Mouse (Mus musculus) kidney, adult 2 months (tissue): ENCODE data around the gene Cacna1s. TPM values are rescaled to one million over a fixed set of nuclear protein-coding genes. Genes with fewer than 3 reads are reported as not detected.

ENCODE experiments used
- DNase-seq: peaks from one replicate; pipeline ENCODE4 v3.0.0; 2021
- H3K27ac ChIP-seq: fragments of 200-500 bp; 2 replicates; pipeline ENCODE4 v1.5.1; 2012; ENCODE audit warnings: low read depth, low read length, control low read depth, inconsistent platforms; ENCODE audit not compliant: insufficient read depth
- H3K27me3 ChIP-seq: fragments of 200-500 bp; replicated peaks from 2 replicates; pipeline ENCODE4 v1.6.1; 2012; ENCODE audit warnings: mild to moderate bottlenecking, moderate library complexity, low read length, inconsistent platforms; ENCODE audit not compliant: control insufficient read depth, insufficient read depth
- H3K36me3 ChIP-seq: fragments of 200-500 bp; 2 replicates; pipeline ENCODE4 v1.6.1; 2012; ENCODE audit warnings: mild to moderate bottlenecking, moderate library complexity, low read length, inconsistent platforms; ENCODE audit not compliant: control insufficient read depth, insufficient read depth
- H3K4me1 ChIP-seq: fragments of 200-500 bp; 2 replicates; pipeline ENCODE4 v1.6.1; 2011; ENCODE audit warnings: low read length; ENCODE audit not compliant: control insufficient read depth, insufficient read depth
- H3K4me3 ChIP-seq: fragments of 200-500 bp; 2 replicates; pipeline ENCODE4 v1.5.1; 2011; ENCODE audit warnings: mild to moderate bottlenecking, low read depth, low read length, control low read depth; ENCODE audit not compliant: insufficient read depth
- CTCF ChIP-seq: fragments of 200-500 bp; conservative IDR thresholded peaks from 2 replicates; pipeline ENCODE4 v1.5.1; 2011; ENCODE audit warnings: low read depth, mild to moderate bottlenecking, control low read depth, low read length, moderate library complexity, mixed read lengths; ENCODE audit not compliant: insufficient read depth, insufficient read length
- POLR2A ChIP-seq: fragments of 200-500 bp; IDR thresholded peaks from one replicate; pipeline ENCODE4 v1.6.1; 2011; ENCODE audit warnings: low read depth, low read length, control low read depth
- WGBS: fragments of 180-500 bp; shearing (Covaris S2); methylation state at CpG from one replicate; pipeline ENCODE4 v1.1.7; 2018; 5-methylcytosine and 5-hydroxymethylcytosine counted together
- polyA plus RNA-seq: library from polyadenylated mRNA; depleted of rRNA; stranded (reverse); fragments of >200 nt; gene quantifications from 2 replicates; pipeline ENCODE4 v1.2.3, GENCODE M21; 2012

Gene Cacna1s
- polyA plus RNA-seq, 1 experiment = 4.3 TPM

GRCm38 (mm10) chr1:136040452-136040851 lies 12.1 kb upstream of the Cacna1s start:
- H3K36me3 ChIP-seq = no peaks in the 10 kb centered on the region
- no peak for DNase-seq
- WGBS = 38% methylated on average over 11 of the region's 11 CpGs
- no peaks in the 10 kb centered on the region for H3K4me1 ChIP-seq
- no peak overlapping the region for H3K4me3 ChIP-seq
- H3K27ac ChIP-seq = no peak overlapping the region
- no peaks in the 10 kb centered on the region for H3K27me3 ChIP-seq
- TF ChIP-seq CTCF (no peak), POLR2A (no peak)

- WGBS = 30% methylated on average over 4 of the region's 4 CpGs
- Histone ChIP-seq H3K36me3 (no peaks in the 10 kb centered on the region), H3K4me3 (no peak overlapping the region), H3K27ac (no peak overlapping the region), H3K27me3 (no peaks in the 10 kb centered on the region), H3K4me1 (no peaks in the 10 kb centered on the region)
- TF ChIP-seq CTCF (no peak), POLR2A (no peak)
- DNase-seq = no peak
These were observed 11.7 kb upstream of the Cacna1s start for GRCm38 (mm10) chr1:136040874-136041273.

DNA sequence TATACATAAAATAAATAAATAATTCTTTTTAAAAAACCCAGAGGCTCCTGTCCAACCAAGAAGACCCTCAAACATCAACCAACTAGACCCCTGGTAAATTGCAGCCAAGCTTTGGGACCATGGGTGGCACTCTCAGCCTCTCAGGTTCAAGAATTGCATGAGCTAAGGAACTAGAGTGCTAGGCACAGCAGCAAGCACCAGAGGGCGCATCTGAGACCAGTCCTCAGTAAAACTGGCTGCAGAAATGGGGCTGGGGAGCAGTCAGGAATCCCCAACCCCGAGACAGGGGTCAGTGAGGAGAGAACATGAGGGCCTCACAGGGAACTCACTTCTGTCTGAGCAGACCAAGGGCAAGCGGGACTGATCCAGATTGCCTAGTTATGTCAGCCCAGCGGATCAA lies 6.8 kb upstream of the Cacna1s start:
- WGBS = 16% methylated on average over 4 of the region's 4 CpGs
- H3K4me1 ChIP-seq = no peaks in the 10 kb centered on the region
- no peaks in the 10 kb centered on the region for H3K36me3 ChIP-seq
- H3K4me3 ChIP-seq = no peak overlapping the region
- no peak overlapping the region for H3K27ac ChIP-seq
- DNase-seq = peak; percentile 48
- 0 out of 2 replicates have a peak, but pooled peaks cover 1% of the 10 kb centered on the region for H3K27me3 ChIP-seq
- TF ChIP-seq CTCF = peak; percentile 82
- no peak for TF ChIP-seq POLR2A

DNA sequence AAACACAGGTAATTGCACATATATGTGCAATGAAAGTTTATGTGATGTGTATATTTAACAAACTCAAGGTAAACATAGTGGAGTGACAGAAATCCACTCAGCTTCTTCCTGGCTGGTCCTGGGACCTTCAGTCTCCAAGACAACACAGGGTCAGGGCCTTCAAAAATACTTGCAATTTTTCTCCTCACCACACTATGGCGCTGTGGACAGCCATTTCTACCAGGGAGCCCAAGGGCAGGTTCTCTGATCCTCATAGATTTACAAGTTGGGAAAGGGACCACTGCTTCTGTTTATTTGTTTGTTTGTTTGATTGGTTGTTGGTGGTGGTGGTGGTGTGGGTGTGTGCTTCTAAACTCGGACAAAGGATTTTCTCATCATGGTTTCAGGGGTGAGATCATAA lies 5.1 kb upstream of the Cacna1s start:
- H3K27me3 ChIP-seq = 0 out of 2 replicates have a peak, but pooled peaks cover 2% of the 10 kb centered on the region
- DNase-seq = peak; percentile 7
- H3K4me3 ChIP-seq = no peak overlapping the region
- 20% methylated on average over 2 of the region's 2 CpGs for WGBS
- no peak overlapping the region for H3K27ac ChIP-seq
- no peaks in the 10 kb centered on the region for H3K36me3 ChIP-seq
- TF ChIP-seq POLR2A = no peak
- TF ChIP-seq CTCF = peak; percentile 51
- no peaks in the 10 kb centered on the region for H3K4me1 ChIP-seq

DNA sequence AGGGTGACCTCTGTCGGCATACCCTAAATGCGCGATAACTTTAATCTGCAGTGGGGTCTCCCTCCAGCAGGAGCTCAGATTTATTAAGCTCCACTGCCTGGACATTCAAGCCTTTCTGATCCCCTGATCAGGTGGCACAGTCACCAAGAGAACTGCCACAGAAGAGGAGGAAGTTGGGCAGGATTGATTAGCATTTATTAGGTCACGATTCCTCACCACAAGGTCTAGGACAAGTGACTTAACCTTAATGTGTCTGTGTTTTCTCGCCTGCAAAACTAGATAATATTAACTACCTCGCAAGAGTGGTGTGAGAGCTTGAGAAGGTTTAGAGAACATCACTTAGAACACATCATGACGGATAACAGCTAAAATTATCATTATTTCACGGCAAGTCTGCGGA lies 4.7 kb upstream of the Cacna1s start:
- no peaks in the 10 kb centered on the region for H3K36me3 ChIP-seq
- H3K4me1 ChIP-seq = no peaks in the 10 kb centered on the region
- 79% methylated on average over 9 of the region's 9 CpGs for WGBS
- no peak for TF ChIP-seq CTCF
- TF ChIP-seq POLR2A = no peak
- no peak overlapping the region for H3K27ac ChIP-seq
- H3K27me3 ChIP-seq = 0 out of 2 replicates have a peak, but pooled peaks cover 2% of the 10 kb centered on the region
- no peak overlapping the region for H3K4me3 ChIP-seq
- DNase-seq = no peak

DNA sequence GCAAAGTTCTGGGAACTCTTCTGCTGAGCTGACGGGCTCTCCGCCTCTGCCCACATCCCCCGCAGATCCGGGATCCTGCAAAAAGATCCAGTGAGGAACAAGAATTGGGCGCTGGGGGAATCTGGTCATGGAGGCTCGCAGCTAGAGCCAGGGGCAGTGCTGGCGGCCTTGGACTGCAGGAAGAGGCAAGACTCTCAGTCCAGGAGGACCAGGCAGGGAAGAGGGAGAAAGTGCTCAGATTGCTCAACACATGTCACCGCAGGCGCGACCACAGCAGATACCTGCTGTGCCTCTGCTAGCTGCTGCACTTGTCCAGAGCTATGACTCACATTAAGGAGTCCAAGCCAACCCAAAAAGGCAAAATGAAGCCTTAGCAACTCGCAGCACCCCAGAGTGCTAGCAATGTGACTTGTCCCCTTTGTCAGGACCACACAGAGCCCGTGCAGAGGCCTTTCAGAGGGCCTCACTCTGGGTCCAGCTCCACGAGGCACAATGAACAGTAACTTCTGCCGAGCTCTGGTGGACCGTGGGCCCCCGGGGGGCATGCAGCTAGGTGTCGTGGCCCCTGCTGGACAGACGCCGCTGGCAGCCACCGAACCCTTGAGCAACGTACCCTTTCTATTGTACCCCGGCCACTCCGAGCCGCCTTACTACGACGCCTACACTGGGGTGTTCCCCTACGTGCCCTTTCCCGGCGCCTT lies 2.1 kb upstream of the Cacna1s start, which contains the start of gene Ascl5:
TSS of gene Ascl5 (plus strand) at position 493 of the 701 bp plus-strand sequence.
- DNase-seq = no peak
- H3K36me3 ChIP-seq = no peaks in the 10 kb centered on the region
- no peak within 1 kb of the TSS for H3K27ac ChIP-seq
- no peak for TF ChIP-seq POLR2A
- TF ChIP-seq CTCF = no peak
- 27% methylated on average over 29 of the region's 29 CpGs for WGBS
- no peaks in the 10 kb centered on the region for H3K4me1 ChIP-seq
- H3K4me3 ChIP-seq = no peak within 1 kb of the TSS
- 0 out of 2 replicates have a peak, but pooled peaks cover 2% of the 10 kb centered on the region for H3K27me3 ChIP-seq

DNA sequence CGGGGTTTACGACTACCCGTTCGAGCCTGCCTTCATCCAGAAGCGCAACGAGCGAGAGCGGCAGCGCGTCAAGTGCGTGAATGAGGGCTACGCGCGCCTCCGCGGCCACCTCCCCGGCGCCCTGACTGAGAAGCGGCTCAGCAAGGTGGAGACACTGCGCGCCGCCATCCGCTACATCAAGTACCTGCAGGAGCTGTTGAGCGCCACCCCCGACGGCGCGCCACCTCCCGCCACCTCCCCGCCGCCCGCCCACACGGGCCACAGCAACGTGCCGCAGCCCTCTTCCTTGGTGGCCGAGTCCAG lies 1.6 kb upstream of the Cacna1s start:
- no peak overlapping the region for H3K27ac ChIP-seq
- no peaks in the 10 kb centered on the region for H3K36me3 ChIP-seq
- H3K4me3 ChIP-seq = no peak overlapping the region
- no peaks in the 10 kb centered on the region for H3K4me1 ChIP-seq
- 2% methylated on average over 34 of the region's 36 CpGs for WGBS
- H3K27me3 ChIP-seq = 0 out of 2 replicates have a peak, but pooled peaks cover 2% of the 10 kb centered on the region
- TF ChIP-seq POLR2A (no peak), CTCF (no peak)
- no peak for DNase-seq
